In the genomic region with DNA sequence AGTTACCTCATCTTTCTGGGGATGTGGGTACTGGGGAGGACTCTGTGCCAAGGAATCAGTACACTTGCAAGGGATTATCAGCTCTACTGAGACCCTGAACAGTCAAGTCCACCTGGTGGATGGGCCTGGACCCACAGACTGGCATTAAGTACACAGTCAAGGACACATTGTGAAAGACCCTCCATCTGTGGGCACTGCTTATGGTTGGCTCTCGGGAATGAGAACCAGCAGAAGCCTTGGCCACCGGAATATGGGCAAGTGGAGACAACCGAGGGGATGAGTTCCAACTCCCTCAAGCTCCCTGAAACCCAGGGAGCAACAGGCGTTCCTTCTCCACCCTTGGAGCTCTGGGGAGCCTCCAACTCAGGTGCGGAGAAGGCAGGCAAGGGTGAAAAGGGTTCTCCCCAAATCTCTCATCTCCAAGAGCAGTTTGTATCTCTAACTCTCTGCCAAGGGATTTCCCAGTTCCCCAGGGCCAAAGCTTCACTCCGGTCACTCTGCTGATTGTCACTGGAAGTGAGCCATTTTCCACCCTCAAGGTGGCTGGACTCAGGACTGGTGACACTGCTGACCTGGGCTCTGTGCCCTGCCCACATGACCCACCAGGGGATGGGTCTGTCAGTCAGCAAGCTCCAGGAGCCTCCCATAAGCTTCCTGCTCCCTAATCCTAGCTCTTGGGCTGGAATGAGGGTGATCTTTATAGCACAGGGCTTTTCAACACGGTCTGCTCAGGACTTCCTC, we compare ENCODE assay signal across 12 mouse cellular contexts. TPM values are rescaled to one million over a fixed set of nuclear protein-coding genes. Genes with fewer than 3 reads are reported as not detected.
DNase-seq lines count a peak whose midpoint lies in the region; ATAC-seq lines count a peak whose summit lies in the region.
"Had no signal": no experiment of that assay in that cellular context is flagged by ENCODE, and none has a peak within 500 bp of the region (broad histone marks: within the 10 kb centered on the region; RNA-seq: fewer than 3 reads in every experiment).

No protein-coding gene starts in this region.

- DNase-seq in limb, embryonic 10.5 days (ENCODE audit: low spot score) = no peak
- peak; percentile 64 to 66 for DNase-seq in adrenal gland, postnatal 36 days
- peak; percentile 77 to 81 for DNase-seq in kidney, postnatal 36 days
- no peak for DNase-seq in urinary bladder, postnatal 4 days (ENCODE audit: low spot score in 2 of 2)
- no peak for DNase-seq in right cerebral cortex, postnatal 10 days (ENCODE audit: low spot score in 2 of 2)

- H3K4me3 ChIP-seq in limb, embryonic 13.5 days = no peak overlapping the region
- no peak overlapping the region for H3K4me3 ChIP-seq in limb, embryonic 10.5 days
- H3K4me3 ChIP-seq in heart, embryonic 14.5 days (ENCODE audit: control insufficient read depth in 1 of 2, insufficient read depth in 1 of 2, low read depth in 1 of 2, low read length in 2 of 2) = no peak overlapping the region

- no peak for ATAC-seq in limb, embryonic 13.5 days (ENCODE audit: low FRiP score, low read depth)
- ATAC-seq in heart, embryonic 14.5 days (ENCODE audit: insufficient number of reproducible peaks, insufficient read depth, low FRiP score, low read depth) = no peak
- no peak for ATAC-seq in CD4-positive, CD25-positive, alpha-beta regulatory T cell, adult 4 months

- peak overlapping the region; percentile 7; the same call in 1 of the 2 replicates for H3K4me2 ChIP-seq in limb, embryonic 13.5 days (replicated peaks)
- H3K4me2 ChIP-seq in heart, embryonic 14.5 days (ENCODE audit: low read length) = peak overlapping the region; percentile 55

- H3K9me3 ChIP-seq in limb, embryonic 13.5 days = no peaks in the 10 kb centered on the region
- no peaks in the 10 kb centered on the region for H3K9me3 ChIP-seq in limb, embryonic 10.5 days (replicated peaks)
- no peaks in the 10 kb centered on the region for H3K9me3 ChIP-seq in heart, embryonic 14.5 days (ENCODE audit: control insufficient read depth, low read length)

- H3K9ac ChIP-seq in limb, embryonic 13.5 days = peak overlapping the region; percentile 39; the same call in 1 of the 2 replicates
- H3K9ac ChIP-seq in heart, embryonic 14.5 days (ENCODE audit: low read length) = peak overlapping the region; percentile 60

- no peaks in the 10 kb centered on the region for H3K27me3 ChIP-seq in limb, embryonic 13.5 days
- no peaks in the 10 kb centered on the region for H3K27me3 ChIP-seq in limb, embryonic 10.5 days (ENCODE audit: low read depth, poor library complexity, severe bottlenecking)
- no peaks in the 10 kb centered on the region for H3K27me3 ChIP-seq in heart, embryonic 14.5 days (ENCODE audit: control insufficient read depth, insufficient read depth, low read length)

- peaks cover 46% of the 10 kb centered on the region for H3K4me1 ChIP-seq in limb, embryonic 13.5 days
- peaks cover 22% of the 10 kb centered on the region for H3K4me1 ChIP-seq in limb, embryonic 10.5 days
- peaks cover 21 to 33% of the 10 kb centered on the region in 2 experiments for H3K4me1 ChIP-seq in heart, embryonic 14.5 days (ENCODE audit: control insufficient read depth in 2 of 2, insufficient read depth in 2 of 2, low read length in 2 of 2)

- WGBS in limb, embryonic 13.5 days = 80% methylated on average over 7 of the region's 7 CpGs
- WGBS in limb, embryonic 10.5 days = 87% methylated on average over 7 of the region's 7 CpGs
- WGBS in heart, embryonic 14.5 days = 71% methylated on average over 7 of the region's 7 CpGs

- peaks cover 2% of the 10 kb centered on the region; the same call in 1 of the 2 replicates for H3K36me3 ChIP-seq in limb, embryonic 13.5 days
- H3K36me3 ChIP-seq in limb, embryonic 10.5 days = no peaks in the 10 kb centered on the region
- H3K36me3 ChIP-seq in heart, embryonic 14.5 days (ENCODE audit: control insufficient read depth, insufficient read depth, low read length) = no peaks in the 10 kb centered on the region

- no peak overlapping the region for H3K27ac ChIP-seq in limb, embryonic 13.5 days
- H3K27ac ChIP-seq in limb, embryonic 10.5 days = no peak overlapping the region
- peak overlapping the region in 1 of 2 experiments; percentile 61; a peak in 2 of 4 replicates for H3K27ac ChIP-seq in heart, embryonic 14.5 days (replicated peaks in 1 of 2; ENCODE audit: control insufficient read depth in 1 of 2, insufficient read depth in 1 of 2, low read depth in 2 of 2, low read length in 2 of 2)

RNA-seq across cellular contexts. Expression of a gene that starts 5.4 kb away (rescaled TPM):
- 4.8 and 5.4 TPM in 2 replicates for polyA plus RNA-seq in limb, embryonic 13.5 days (2015; fragmentation: Nextera tagmentation; extraction: Ambion mirVana)
- 2.8 TPM in 2 replicates for polyA plus RNA-seq in limb, embryonic 10.5 days (2016; fragmentation: Nextera tagmentation; extraction: Ambion mirVana)
- 1 to 10 TPM; 4.7 to 7.7 TPM for total RNA-seq in adrenal gland, postnatal 36 days (2021)
- 1.3 and 1.5 TPM in 2 replicates for polyA plus RNA-seq in heart, embryonic 14.5 days (2014; fragmentation: Nextera tagmentation; extraction: Ambion mirVana)
- polyA plus RNA-seq in CD4-positive, CD25-positive, alpha-beta regulatory T cell, adult 4 months (2017; shearing (Covaris generic)) = 10 to 100 TPM; 29.6 to 50.3 TPM

RNA-seq across cellular contexts. Expression of a gene that starts 43.6 kb away (rescaled TPM):
- polyA plus RNA-seq in limb, embryonic 13.5 days (2015; fragmentation: Nextera tagmentation; extraction: Ambion mirVana) = not detected in 2 replicates
- polyA plus RNA-seq in limb, embryonic 10.5 days (2016; fragmentation: Nextera tagmentation; extraction: Ambion mirVana) = not detected in 2 replicates
- not detected for total RNA-seq in adrenal gland, postnatal 36 days (2021)
- not detected in 2 replicates for polyA plus RNA-seq in heart, embryonic 14.5 days (2014; fragmentation: Nextera tagmentation; extraction: Ambion mirVana)
- not detected for polyA plus RNA-seq in CD4-positive, CD25-positive, alpha-beta regulatory T cell, adult 4 months (2017; shearing (Covaris generic))
- total RNA-seq: gastrocnemius, postnatal 36 days; megakaryocyte-erythroid progenitor cell, adult 5-6 weeks; MEL had no signal

RNA-seq across cellular contexts. Expression of a gene that starts 53.5 kb away (rescaled TPM):
- 0.55 and 0.61 TPM in 2 replicates for polyA plus RNA-seq in limb, embryonic 13.5 days (2015; fragmentation: Nextera tagmentation; extraction: Ambion mirVana)
- polyA plus RNA-seq in limb, embryonic 10.5 days (2016; fragmentation: Nextera tagmentation; extraction: Ambion mirVana) = 0.29 and 0.30 TPM in 2 replicates
- total RNA-seq in adrenal gland, postnatal 36 days (2021) = not detected
- polyA plus RNA-seq in heart, embryonic 14.5 days (2014; fragmentation: Nextera tagmentation; extraction: Ambion mirVana) = 0.18 and 0.30 TPM in 2 replicates
- polyA plus RNA-seq in CD4-positive, CD25-positive, alpha-beta regulatory T cell, adult 4 months (2017; shearing (Covaris generic)) = not detected
- total RNA-seq: common myeloid progenitor, adult 5-6 weeks; gastrocnemius, postnatal 36 days; megakaryocyte-erythroid progenitor cell, adult 5-6 weeks; MEL had no signal

Comparison
In these comparisons a context has a peak if more than half of its experiments do, and no peak if none do; other contexts are left out.
1. DNase-seq: peak in adrenal gland, postnatal 36 days (2 of 2) and kidney, postnatal 36 days (2 of 2); none in limb, embryonic 10.5 days (single experiment), urinary bladder, postnatal 4 days (0 of 2) and right cerebral cortex, postnatal 10 days (0 of 2).